Mouse (Mus musculus) bone marrow, adult 2 months (tissue): ENCODE results near the gene Abcb1b. TPM values are rescaled to one million over a fixed set of nuclear protein-coding genes. Genes with fewer than 3 reads are reported as not detected.
"Not testable (repeated sequence)": the region's sequence is repeated elsewhere in the genome, so short reads cannot be mapped to it uniquely, and the experiment has no call there.

Experiments
- H3K27ac ChIP-seq: fragments of 200-500 bp; 2 replicates; pipeline ENCODE4 v1.5.1; 2012; ENCODE audit warnings: low read depth, mild to moderate bottlenecking, control low read depth, inconsistent platforms, low read length; ENCODE audit not compliant: control insufficient read depth, poor library complexity, insufficient read depth
- H3K4me1 ChIP-seq: fragments of 200-500 bp; 2 replicates; pipeline ENCODE4 v1.6.1; 2011; ENCODE audit warnings: low read length; ENCODE audit not compliant: control insufficient read depth, insufficient read depth
- H3K4me3 ChIP-seq: fragments of 200-500 bp; replicated peaks from 2 replicates; pipeline ENCODE3; 2011; ENCODE audit warnings: mild to moderate bottlenecking, low read depth, low read length, control low read depth; ENCODE audit not compliant: control insufficient read depth
- CTCF ChIP-seq: fragments of 200-500 bp; IDR thresholded peaks from 2 replicates; pipeline ENCODE4 v1.5.1; 2011; ENCODE audit warnings: low read length, control low read depth; ENCODE audit not compliant: control insufficient read depth, insufficient read depth
- POLR2A ChIP-seq: fragments of 200-500 bp; IDR thresholded peaks from 2 replicates; pipeline ENCODE4 v1.6.1; 2011; ENCODE audit warnings: low read depth, mild to moderate bottlenecking, control low read depth, low read length, borderline replicate concordance; ENCODE audit not compliant: control insufficient read depth
- WGBS: fragments of 180-500 bp; shearing (Covaris S2); methylation state at CpG from one replicate; pipeline ENCODE4 v1.1.7; 2018; 5-methylcytosine and 5-hydroxymethylcytosine counted together
- polyA plus RNA-seq: library from polyadenylated mRNA; stranded (reverse); fragments of >200 nt; gene quantifications from 2 replicates; pipeline ENCODE4 v1.2.4, GENCODE M21; 2011; ENCODE audit warnings: low replicate concordance; ENCODE audit not compliant: missing spikeins, insufficient read depth, insufficient read length

Gene Abcb1b
- polyA plus RNA-seq, 1 experiment: 5.7 TPM

GRCm38 (mm10) chr5:8850851-8851250 is 52.9 kb downstream of the Abcb1b start:
- H3K4me1 ChIP-seq: no peaks in the 10 kb centered on the region
- TF ChIP-seq CTCF: no peak
- TF ChIP-seq POLR2A: no peak
- H3K4me3 ChIP-seq: no peak overlapping the region
- no peak overlapping the region for H3K27ac ChIP-seq
- WGBS: 79% methylated on average over 4 of the region's 4 CpGs

- Histone ChIP-seq H3K4me3 (no peak overlapping the region), H3K4me1 (no peaks in the 10 kb centered on the region; the same call in 1 of the 2 replicates), H3K27ac (no peak overlapping the region)
- no peak for TF ChIP-seq POLR2A
- no peak for TF ChIP-seq CTCF
- WGBS: 72% methylated on average over 6 of the region's 6 CpGs
These were observed 59.3 kb downstream of the Abcb1b start for GRCm38 (mm10) chr5:8857201-8857600.

- no peak overlapping the region for H3K4me3 ChIP-seq
- no peak overlapping the region for H3K27ac ChIP-seq
- WGBS: 72% methylated on average over 1 of the region's 1 CpGs
- no peak for TF ChIP-seq CTCF
- no peak for TF ChIP-seq POLR2A
- H3K4me1 ChIP-seq: peaks cover 2% of the 10 kb centered on the region; the same call in 1 of the 2 replicates
These were observed 63.9 kb downstream of the Abcb1b start for GRCm38 (mm10) chr5:8861811-8862210.

- 63% methylated on average over 14 of the region's 14 CpGs for WGBS
- H3K4me3 ChIP-seq: no peak overlapping the region
- TF ChIP-seq POLR2A: no peak
- TF ChIP-seq CTCF: no peak
These were observed 65.8 kb downstream of the Abcb1b start for GRCm38 (mm10) chr5:8863580-8864337.

GRCm38 (mm10) chr5:8865630-8866029 is 67.7 kb downstream of the Abcb1b start:
- 93% methylated on average over 11 of the region's 11 CpGs for WGBS
- not testable (repeated sequence) for H3K4me1 ChIP-seq, H3K27ac ChIP-seq, H3K4me3 ChIP-seq

More at GRCm38 (mm10) chr5:8863580-8864337, 65.8 kb downstream of the Abcb1b start:
- Histone ChIP-seq H3K27ac (no peak overlapping the region), H3K4me1 (peaks cover 2% of the 10 kb centered on the region; the same call in 1 of the 2 replicates)

GRCm38 (mm10) chr5:8866366-8866765 is 68.4 kb downstream of the Abcb1b start:
- Histone ChIP-seq H3K27ac (no peak overlapping the region), H3K4me3 (no peak overlapping the region), H3K4me1 (peaks cover 2% of the 10 kb centered on the region; the same call in 1 of the 2 replicates)
- WGBS: 79% methylated on average over 5 of the region's 5 CpGs
- TF ChIP-seq POLR2A (no peak), CTCF (no peak)

- TF ChIP-seq POLR2A: no peak
- peak; percentile 56 for TF ChIP-seq CTCF
- H3K4me1 ChIP-seq: peaks cover under 1% of the 10 kb centered on the region; the same call in 1 of the 2 replicates
- no peak overlapping the region for H3K27ac ChIP-seq
- WGBS: 23% methylated on average over 1 of the region's 1 CpGs
- H3K4me3 ChIP-seq: no peak overlapping the region
These were observed 70.1 kb downstream of the Abcb1b start for GRCm38 (mm10) chr5:8868019-8868418.

GRCm38 (mm10) chr5:8872979-8873915 is 75.3 kb downstream of the Abcb1b start:
- Histone ChIP-seq H3K4me1 (no peaks in the 10 kb centered on the region), H3K4me3 (no peak overlapping the region), H3K27ac (no peak overlapping the region)
- 74% methylated on average over 6 of the region's 6 CpGs for WGBS
- TF ChIP-seq CTCF (no peak), POLR2A (no peak)
